Mouse (Mus musculus): ENCODE results near the gene Sppl2b. TPM values are rescaled to one million over a fixed set of nuclear protein-coding genes. Genes with fewer than 3 reads are reported as not detected.
"Not testable (repeated sequence)": the region's sequence is repeated elsewhere in the genome, so short reads cannot be mapped to it uniquely, and the experiment has no call there.

The Sppl2b gene
- polyA plus RNA-seq, 1 experiment from 2014 or later: 43.9 TPM

- H3K36me3 ChIP-seq (replicated peaks): peaks cover 33% of the 10 kb centered on the region
- H3K9me3 ChIP-seq: no peaks in the 10 kb centered on the region
- peaks cover 63% of the 10 kb centered on the region for H3K4me1 ChIP-seq
- WGBS: 92% methylated on average over 10 of the region's 10 CpGs
- peak overlapping the region; percentile 88 for H3K4me3 ChIP-seq
- no peak for DNase-seq (ENCODE audit: extremely low spot score, low spot score)
- H3K27me3 ChIP-seq (ENCODE audit: poor library complexity, severe bottlenecking): peaks cover 7% of the 10 kb centered on the region
- H3K27ac ChIP-seq: no peak overlapping the region
Observed at GRCm38 (mm10) chr10:80827870-80828420, 27.1 kb upstream of the Sppl2b start.

- H3K36me3 ChIP-seq (replicated peaks): peaks cover 35% of the 10 kb centered on the region
- not testable (repeated sequence) for H3K27ac ChIP-seq; H3K9me3 ChIP-seq; DNase-seq (ENCODE audit: extremely low spot score, low spot score)
- peaks cover 69% of the 10 kb centered on the region for H3K4me1 ChIP-seq
- peaks cover 13% of the 10 kb centered on the region for H3K27me3 ChIP-seq (ENCODE audit: poor library complexity, severe bottlenecking)
- H3K4me3 ChIP-seq: peak overlapping the region; percentile 88; the same call in 1 of the 2 replicates
- WGBS: 88% methylated on average over 9 of the region's 9 CpGs
Observed at GRCm38 (mm10) chr10:80828587-80828986, 26.5 kb upstream of the Sppl2b start.

DNA sequence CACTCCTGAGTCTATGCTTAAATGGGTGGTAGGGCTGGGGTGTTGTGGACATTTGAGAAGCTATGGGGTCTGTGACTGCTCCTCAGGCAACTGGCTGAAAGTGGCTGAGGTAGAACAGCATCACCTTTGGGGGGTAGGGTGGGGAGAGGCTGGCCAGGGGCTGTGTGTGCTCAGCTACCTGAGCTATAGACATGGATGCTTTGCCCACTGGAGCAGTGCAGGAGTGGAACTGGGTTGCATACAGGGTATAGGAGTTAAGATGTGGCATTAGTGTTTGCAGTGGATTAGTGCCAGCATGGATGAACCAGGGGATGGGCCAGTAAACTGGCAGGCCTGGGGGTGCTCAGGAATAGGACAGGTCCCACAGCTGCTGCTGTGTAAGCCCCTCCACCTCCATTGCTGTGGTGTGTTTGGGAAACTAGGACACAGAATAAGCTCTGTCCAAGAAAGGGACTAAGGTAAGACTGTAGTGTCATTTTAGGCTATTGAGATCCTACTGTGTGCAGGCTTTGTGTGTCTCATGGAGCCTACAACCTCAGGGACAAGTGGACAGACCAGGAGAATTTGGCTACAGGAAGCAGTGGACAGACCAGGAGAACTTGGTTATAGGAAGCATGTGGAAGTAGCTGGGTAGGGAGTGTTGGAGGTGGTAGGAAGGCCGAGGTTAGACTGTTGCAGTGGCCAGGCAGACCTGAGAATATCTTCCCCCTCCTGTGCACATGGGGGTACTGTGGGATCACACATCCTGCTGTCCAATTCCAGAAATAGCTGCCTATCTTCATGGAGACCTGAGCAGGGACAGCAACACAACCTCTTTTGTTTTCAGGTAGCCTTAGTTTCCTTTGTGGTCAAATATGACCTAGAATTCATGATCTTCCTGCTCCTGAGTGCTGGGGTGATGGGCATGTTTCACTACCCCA is 25.5 kb upstream of the Sppl2b start:
- 63% methylated on average over 1 of the region's 1 CpGs for WGBS
- DNase-seq (ENCODE audit: extremely low spot score, low spot score): no peak
- no peak overlapping the region for H3K27ac ChIP-seq
- H3K9me3 ChIP-seq: peaks cover 5% of the 10 kb centered on the region
- peaks cover 42% of the 10 kb centered on the region for H3K36me3 ChIP-seq (replicated peaks)
- peaks cover 73% of the 10 kb centered on the region for H3K4me1 ChIP-seq
- peaks cover 24% of the 10 kb centered on the region for H3K27me3 ChIP-seq (ENCODE audit: poor library complexity, severe bottlenecking)
- peak overlapping the region; percentile 20; the same call in 1 of the 2 replicates for H3K4me3 ChIP-seq

DNA sequence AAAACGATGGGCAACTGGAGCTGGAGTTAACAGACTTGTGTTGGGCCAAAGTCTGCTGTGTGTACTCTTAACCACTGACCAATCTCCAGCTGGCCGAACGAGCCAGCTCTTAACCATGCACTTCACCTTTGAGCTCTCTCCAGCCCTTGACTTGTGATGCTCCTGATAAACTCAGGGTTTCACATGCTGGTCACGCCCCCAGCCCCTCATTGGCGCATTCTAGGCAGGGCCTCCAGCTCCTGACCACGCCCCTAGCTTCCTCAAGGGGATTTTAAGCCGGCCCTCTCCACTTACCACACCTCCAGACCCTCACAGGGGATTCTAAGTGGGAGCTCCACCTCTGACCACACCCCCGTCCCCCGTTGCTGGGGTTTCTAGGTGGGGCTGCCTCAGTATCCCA is 23.9 kb upstream of the Sppl2b start:
- H3K4me3 ChIP-seq: peak overlapping the region; percentile 16; the same call in 1 of the 2 replicates
- 3% methylated on average over 9 of the region's 9 CpGs for WGBS
- peaks cover 39% of the 10 kb centered on the region for H3K27me3 ChIP-seq (ENCODE audit: poor library complexity, severe bottlenecking)
- H3K4me1 ChIP-seq: peaks cover 78% of the 10 kb centered on the region
- no peak overlapping the region for H3K27ac ChIP-seq
- peaks cover 50% of the 10 kb centered on the region for H3K36me3 ChIP-seq (replicated peaks)
- peak; percentile 85 for DNase-seq (ENCODE audit: extremely low spot score, low spot score)
- H3K9me3 ChIP-seq: peaks cover 18% of the 10 kb centered on the region

GRCm38 (mm10) chr10:80832818-80833217 is 22.3 kb upstream of the Sppl2b start:
- H3K4me3 ChIP-seq: no peak overlapping the region
- whole genome bisulfite sequencing: 71% methylated on average over 7 of the region's 7 CpGs
- peaks cover 18% of the 10 kb centered on the region for H3K9me3 ChIP-seq
- peaks cover 84% of the 10 kb centered on the region for H3K4me1 ChIP-seq
- DNase-seq (ENCODE audit: extremely low spot score, low spot score): no peak
- H3K36me3 ChIP-seq (replicated peaks): peaks cover 49% of the 10 kb centered on the region
- H3K27ac ChIP-seq: no peak overlapping the region
- H3K27me3 ChIP-seq (ENCODE audit: poor library complexity, severe bottlenecking): peaks cover 56% of the 10 kb centered on the region

DNA sequence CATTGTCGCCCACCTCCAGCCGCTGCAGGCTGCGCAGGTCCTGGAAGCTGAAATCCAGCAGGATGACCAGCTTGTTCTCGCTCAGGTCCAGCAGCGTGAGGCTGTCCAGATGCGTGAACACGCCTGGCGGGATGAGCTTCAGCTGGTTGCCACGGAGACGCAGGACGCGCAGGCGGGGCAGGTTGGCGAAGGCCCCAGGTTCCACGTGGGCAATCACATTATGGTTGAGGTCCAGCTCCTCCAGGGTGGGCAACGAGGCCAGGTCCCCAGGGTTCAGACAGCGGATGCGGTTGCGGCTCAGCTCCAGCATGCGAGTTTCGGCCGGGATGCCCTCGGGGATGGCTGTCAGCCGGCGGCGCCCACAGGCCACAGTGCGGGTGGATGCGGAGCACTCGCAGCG is 19.5 kb upstream of the Sppl2b start:
- Histone ChIP-seq H3K27me3 (ENCODE audit: poor library complexity, severe bottlenecking) (peaks cover 72% of the 10 kb centered on the region), H3K4me3 (peak overlapping the region; percentile 9; the same call in 1 of the 2 replicates)

GRCm38 (mm10) chr10:80836949-80837379 is 18.1 kb upstream of the Sppl2b start:
- WGBS: 64% methylated on average over 7 of the region's 7 CpGs
- Histone ChIP-seq H3K4me1 (peaks cover 73% of the 10 kb centered on the region), H3K27ac (no peak overlapping the region), H3K9me3 (peaks cover 18% of the 10 kb centered on the region), H3K4me3 (no peak overlapping the region), H3K27me3 (ENCODE audit: poor library complexity, severe bottlenecking) (peaks cover 85% of the 10 kb centered on the region), H3K36me3 (replicated peaks) (peaks cover 17% of the 10 kb centered on the region)
- DNase-seq (ENCODE audit: extremely low spot score, low spot score): no peak

More for the DNA sequence above, 19.5 kb upstream of the Sppl2b start:
- Histone ChIP-seq H3K36me3 (replicated peaks) (peaks cover 23% of the 10 kb centered on the region), H3K9me3 (peaks cover 18% of the 10 kb centered on the region), H3K27ac (no peak overlapping the region; the same call in 1 of the 2 replicates), H3K4me1 (peaks cover 73% of the 10 kb centered on the region)
- WGBS: 67% methylated on average over 30 of the region's 30 CpGs
- DNase-seq (ENCODE audit: extremely low spot score, low spot score): no peak

- no peak overlapping the region for H3K4me3 ChIP-seq
- no peak for DNase-seq (ENCODE audit: extremely low spot score, low spot score)
- peaks cover 88% of the 10 kb centered on the region for H3K27me3 ChIP-seq (ENCODE audit: poor library complexity, severe bottlenecking)
- peaks cover 18% of the 10 kb centered on the region for H3K9me3 ChIP-seq
- 0% methylated on average over 2 of the region's 2 CpGs for WGBS
- peaks cover 17% of the 10 kb centered on the region for H3K36me3 ChIP-seq (replicated peaks)
- H3K4me1 ChIP-seq: peaks cover 66% of the 10 kb centered on the region
- 0 out of 2 replicates have a peak overlapping the region, but pooled peaks have one; percentile 20 for H3K27ac ChIP-seq
Observed at GRCm38 (mm10) chr10:80837827-80838226, 17.2 kb upstream of the Sppl2b start.

DNA sequence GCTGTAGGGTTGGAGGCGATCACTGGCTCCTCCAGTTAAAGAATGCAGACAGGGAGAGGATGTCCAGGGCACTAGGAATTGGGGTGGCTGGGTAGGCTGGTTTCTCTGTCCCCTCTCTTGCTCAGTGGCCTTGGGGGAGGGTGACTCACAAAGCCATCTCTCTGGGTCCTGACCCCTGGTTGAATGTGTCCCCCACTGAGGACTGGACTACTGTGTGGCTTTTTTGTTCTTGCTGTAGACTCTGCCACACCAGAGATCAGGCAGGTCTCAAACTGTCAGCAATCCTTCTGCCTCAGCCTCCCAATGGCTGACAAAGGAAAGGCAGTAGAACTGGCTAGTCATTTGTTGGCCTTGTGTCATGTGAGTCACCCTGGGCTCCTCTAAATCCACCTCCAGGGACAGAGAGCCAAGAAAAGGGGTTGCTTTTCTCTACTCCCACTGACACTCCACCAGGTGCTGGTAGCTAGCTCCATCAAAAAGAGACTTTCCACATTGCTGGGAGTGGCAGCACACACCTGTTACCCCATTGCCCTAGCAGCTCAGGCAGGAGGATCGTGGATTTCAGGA is 16.6 kb upstream of the Sppl2b start:
- Histone ChIP-seq H3K9me3 (peaks cover 18% of the 10 kb centered on the region), H3K36me3 (replicated peaks) (peaks cover 16% of the 10 kb centered on the region), H3K27me3 (ENCODE audit: poor library complexity, severe bottlenecking) (peaks cover 88% of the 10 kb centered on the region), H3K27ac (0 out of 2 replicates have a peak overlapping the region, but pooled peaks have one; percentile 20), H3K4me1 (peaks cover 64% of the 10 kb centered on the region), H3K4me3 (no peak overlapping the region)
- no peak for DNase-seq (ENCODE audit: extremely low spot score, low spot score)
- WGBS: 62% methylated on average over 2 of the region's 2 CpGs

DNA sequence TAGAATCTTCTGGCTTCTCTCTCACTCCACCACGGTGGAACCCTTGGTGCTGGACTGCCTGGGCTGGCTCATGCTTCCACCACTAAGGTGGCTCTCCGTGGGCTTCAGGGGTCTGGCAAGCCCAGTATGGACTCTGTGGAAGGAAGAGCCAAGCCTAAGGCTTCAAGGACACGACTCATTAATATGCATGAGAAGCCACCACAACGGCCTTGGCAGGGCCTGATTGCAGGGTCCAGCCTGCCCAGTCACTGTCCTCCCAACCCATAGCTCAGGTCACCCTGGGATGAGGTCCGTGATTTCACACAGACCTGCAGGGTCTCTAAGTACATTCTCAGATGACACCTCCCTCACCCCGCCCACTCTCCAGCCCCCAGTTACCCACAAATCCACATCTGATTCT is 15.2 kb upstream of the Sppl2b start:
- H3K27ac ChIP-seq: no peak overlapping the region
- peaks cover 5% of the 10 kb centered on the region for H3K36me3 ChIP-seq (replicated peaks)
- H3K4me3 ChIP-seq: no peak overlapping the region
- DNase-seq (ENCODE audit: extremely low spot score, low spot score): no peak
- H3K27me3 ChIP-seq (ENCODE audit: poor library complexity, severe bottlenecking): peaks cover 88% of the 10 kb centered on the region
- peaks cover 69% of the 10 kb centered on the region for H3K4me1 ChIP-seq
- peaks cover 10% of the 10 kb centered on the region for H3K9me3 ChIP-seq
- 67% methylated on average over 6 of the region's 6 CpGs for WGBS

DNA sequence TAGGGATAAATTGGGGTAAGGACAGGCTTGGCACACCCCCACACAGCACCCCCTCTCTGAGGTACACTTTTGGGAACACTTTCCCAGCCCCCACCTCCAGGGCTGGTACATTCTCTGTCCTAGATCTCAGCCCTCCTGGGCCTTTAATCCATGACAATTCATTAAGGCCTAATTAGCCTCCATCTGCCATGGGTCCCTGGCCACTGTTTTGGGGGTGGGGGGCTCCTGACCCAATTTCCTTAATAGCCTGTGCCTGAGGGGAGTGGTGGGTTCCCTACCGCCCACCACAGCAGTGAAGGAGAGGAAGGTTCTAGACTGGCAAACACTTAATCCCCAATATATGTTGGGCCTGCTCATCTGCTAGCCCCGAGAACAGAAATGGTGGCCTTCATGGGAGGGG is 13.4 kb upstream of the Sppl2b start:
- no peaks in the 10 kb centered on the region for H3K36me3 ChIP-seq (replicated peaks)
- H3K27me3 ChIP-seq (ENCODE audit: poor library complexity, severe bottlenecking): peaks cover 87% of the 10 kb centered on the region
- 73% methylated on average over 2 of the region's 2 CpGs for WGBS
- H3K4me1 ChIP-seq: peaks cover 57% of the 10 kb centered on the region
- H3K4me3 ChIP-seq: 0 out of 2 replicates have a peak overlapping the region, but pooled peaks have one; percentile 2
- DNase-seq (ENCODE audit: extremely low spot score, low spot score): no peak
- no peaks in the 10 kb centered on the region for H3K9me3 ChIP-seq
- no peak overlapping the region for H3K27ac ChIP-seq

DNA sequence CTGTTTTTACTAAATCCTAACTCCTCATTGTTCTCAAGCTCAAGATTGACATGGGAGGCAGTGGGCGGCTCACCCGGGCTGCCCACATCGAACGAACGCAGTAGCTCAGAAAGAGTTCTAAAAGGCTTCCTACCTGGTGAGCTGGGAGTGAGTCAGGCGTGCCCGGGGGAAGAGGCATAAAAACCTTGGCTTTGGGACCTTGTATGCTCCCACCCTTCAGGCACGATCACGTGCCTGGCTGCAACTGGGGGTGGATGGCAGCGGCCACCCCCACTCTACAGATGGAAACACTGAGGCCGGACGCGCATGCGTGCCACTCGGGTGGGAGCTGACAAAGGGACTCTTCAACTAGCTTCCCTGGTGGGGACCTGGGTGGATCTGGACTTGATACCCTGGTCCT is 12.7 kb upstream of the Sppl2b start:
- Histone ChIP-seq H3K36me3 (replicated peaks) (no peaks in the 10 kb centered on the region), H3K4me1 (peaks cover 50% of the 10 kb centered on the region), H3K9me3 (no peaks in the 10 kb centered on the region), H3K27ac (no peak overlapping the region), H3K4me3 (no peak overlapping the region), H3K27me3 (ENCODE audit: poor library complexity, severe bottlenecking) (peaks cover 80% of the 10 kb centered on the region)
- DNase-seq (ENCODE audit: extremely low spot score, low spot score): no peak
- WGBS: 87% methylated on average over 15 of the region's 15 CpGs
